Mouse (Mus musculus) thymus, adult 2 months (tissue): ENCODE measurements around the gene Naa80. TPM values are rescaled to one million over a fixed set of nuclear protein-coding genes. Genes with fewer than 3 reads are reported as not detected.

Experiments
- DNase-seq: peaks from one replicate; pipeline ENCODE4 v3.0.0; 2021
- H3K27ac ChIP-seq: fragments of 200-500 bp; 2 replicates; pipeline ENCODE4 v1.5.1; 2012; ENCODE audit warnings: low read length, control low read depth; ENCODE audit not compliant: control insufficient read depth, insufficient read depth
- H3K27me3 ChIP-seq: fragments of 200-500 bp; 2 replicates; pipeline ENCODE4 v1.6.1; 2012; ENCODE audit warnings: mild to moderate bottlenecking, low read length, moderate library complexity, mixed read lengths; ENCODE audit not compliant: control insufficient read depth, insufficient read depth
- H3K36me3 ChIP-seq: fragments of 200-500 bp; 2 replicates; pipeline ENCODE4 v1.6.1; 2012; ENCODE audit warnings: mild to moderate bottlenecking, low read length, moderate library complexity; ENCODE audit not compliant: control insufficient read depth, insufficient read depth
- H3K4me1 ChIP-seq: fragments of 200-500 bp; replicated peaks from 2 replicates; pipeline ENCODE4 v1.6.1; 2012; ENCODE audit warnings: low read length; ENCODE audit not compliant: control insufficient read depth, insufficient read depth
- H3K4me3 ChIP-seq: fragments of 200-500 bp; 2 replicates; pipeline ENCODE4 v1.5.1; 2012; ENCODE audit warnings: mild to moderate bottlenecking, low read length, control low read depth, moderate library complexity; ENCODE audit not compliant: control insufficient read depth, insufficient read depth
- CTCF ChIP-seq: fragments of 200-500 bp; IDR thresholded peaks from 2 replicates; pipeline ENCODE4 v1.5.1; 2012; ENCODE audit warnings: mild to moderate bottlenecking, control low read depth, low read length, moderate library complexity, borderline replicate concordance; ENCODE audit not compliant: control insufficient read depth, poor library complexity, insufficient read depth; ENCODE audit errors: extremely low read depth
- POLR2A ChIP-seq: fragments of 200-500 bp; IDR thresholded peaks from 2 replicates; pipeline ENCODE4 v1.6.1; 2012; ENCODE audit warnings: mild to moderate bottlenecking, low read length, control low read depth, moderate library complexity; ENCODE audit not compliant: control insufficient read depth, poor library complexity, insufficient read depth; ENCODE audit errors: extremely low read depth
- WGBS: fragments of 180-500 bp; shearing (Covaris S2); methylation state at CpG from one replicate; pipeline ENCODE4 v1.1.7; 2018; 5-methylcytosine and 5-hydroxymethylcytosine counted together
- polyA plus RNA-seq: library from polyadenylated mRNA; depleted of rRNA; stranded (reverse); fragments of >200 nt; gene quantifications from 2 replicates; pipeline ENCODE4 v1.2.3, GENCODE M21; 2012

Gene Naa80
- polyA plus RNA-seq, 1 experiment, result 103 TPM

DNA sequence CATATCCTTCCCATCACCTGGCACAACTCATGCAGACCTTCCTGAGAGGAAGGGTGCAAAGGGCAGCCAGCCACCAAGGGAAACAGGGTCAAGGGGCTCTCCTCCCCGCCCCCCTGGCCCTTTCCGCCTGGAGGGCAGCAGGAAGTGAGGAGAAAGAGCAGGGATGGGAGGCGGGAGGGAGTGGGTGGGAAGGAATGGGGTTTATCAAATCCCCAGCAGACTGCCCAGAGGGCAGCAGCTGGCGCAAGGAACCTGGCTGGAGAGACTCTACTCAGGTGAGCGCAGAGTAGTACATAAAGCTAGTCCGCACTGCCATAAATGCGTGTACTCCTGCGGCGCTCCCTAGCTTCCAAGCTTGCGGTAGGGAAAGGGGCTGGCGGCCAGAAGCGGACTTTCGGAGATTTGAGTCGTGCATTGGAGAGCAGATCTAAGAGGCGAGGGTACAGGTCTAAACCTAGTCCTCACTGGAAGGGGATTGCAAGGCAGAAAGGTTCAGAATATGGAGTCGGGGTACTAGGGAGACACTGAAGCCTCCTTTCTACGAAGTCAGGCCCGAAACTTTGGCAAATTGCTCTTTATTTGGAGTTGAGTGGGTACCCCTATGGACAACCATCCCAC lies 10.9 kb upstream of the Naa80 start, which contains the start of gene Hyal2:
Hyal2 (plus strand) TSS at position 244 of the 618 bp plus-strand sequence.
- Histone ChIP-seq H3K4me1 (peaks cover 34% of the 10 kb centered on the region), H3K27me3 (no peaks in the 10 kb centered on the region), H3K4me3 (peak within 1 kb of the TSS; percentile 85), H3K36me3 (no peaks in the 10 kb centered on the region; the same call in 1 of the 2 replicates), H3K27ac (no peak within 1 kb of the TSS)
- no peak for TF ChIP-seq POLR2A
- TF ChIP-seq CTCF, result no peak
- DNase-seq, result no peak
- WGBS, result 81% methylated on average over 18 of the region's 18 CpGs

DNA sequence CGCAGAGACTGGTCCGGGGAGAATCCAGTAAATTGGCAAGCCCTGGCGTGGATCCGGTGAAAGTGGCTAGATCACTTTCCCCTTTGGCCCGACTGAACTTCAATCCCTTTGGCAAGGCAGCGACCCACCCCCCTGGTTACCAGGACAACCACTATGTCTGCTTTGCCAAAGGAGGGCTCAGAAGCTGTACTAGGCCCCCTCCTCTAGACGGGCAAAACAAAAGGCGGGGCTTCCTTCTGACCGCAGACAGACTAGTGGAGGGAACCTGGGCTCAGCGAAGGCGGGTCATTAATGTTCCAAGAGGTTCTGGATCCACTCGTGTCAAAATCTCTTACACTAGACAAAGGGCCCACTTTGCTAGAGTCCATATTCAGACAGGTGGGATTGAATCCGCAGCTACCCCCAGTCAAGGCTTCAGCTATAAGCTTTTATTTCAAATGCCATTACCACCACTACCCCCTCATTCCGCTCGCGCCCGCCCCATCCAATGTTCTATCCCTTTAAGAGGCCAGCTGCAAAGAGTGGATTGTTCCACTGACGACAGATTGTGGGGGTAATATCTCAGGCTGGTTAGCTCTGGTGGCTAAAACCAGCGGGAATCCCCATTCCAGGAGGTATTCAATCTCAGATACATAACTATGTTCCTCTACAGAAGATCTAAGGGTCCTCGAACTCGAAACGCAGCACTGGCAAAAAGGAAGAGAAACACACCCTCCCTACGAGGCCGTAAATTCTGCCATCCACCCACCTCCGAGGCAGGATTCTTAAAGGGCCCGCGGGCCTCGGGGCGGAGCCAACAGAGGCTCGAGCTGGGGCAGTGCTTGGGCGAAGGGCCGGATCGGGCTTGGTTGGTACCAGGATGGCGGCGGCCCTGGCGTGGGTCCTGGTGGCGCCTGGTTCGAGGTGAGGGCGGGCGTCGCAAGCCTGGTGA lies 10.1 kb upstream of the Naa80 start:
- no peaks in the 10 kb centered on the region for H3K27me3 ChIP-seq
- H3K4me3 ChIP-seq, result peak overlapping the region; percentile 85
- H3K36me3 ChIP-seq, result no peaks in the 10 kb centered on the region; the same call in 1 of the 2 replicates
- TF ChIP-seq POLR2A (0 out of 2 replicates have a peak, but pooled peaks have one; percentile 4), CTCF (no peak)
- H3K4me1 ChIP-seq, result peaks cover 34% of the 10 kb centered on the region
- no peak overlapping the region for H3K27ac ChIP-seq
- WGBS, result 1% methylated on average over 41 of the region's 41 CpGs
- peak; percentile 81 for DNase-seq

GRCm38 (mm10) chr9:107569270-107569669 lies 9.4 kb upstream of the Naa80 start:
- WGBS, result under 1% methylated on average over 23 of the region's 23 CpGs
- H3K4me3 ChIP-seq, result peak overlapping the region; percentile 85
- H3K27ac ChIP-seq, result no peak overlapping the region
- H3K36me3 ChIP-seq, result no peaks in the 10 kb centered on the region; the same call in 1 of the 2 replicates
- DNase-seq, result no peak
- H3K4me1 ChIP-seq, result peaks cover 29% of the 10 kb centered on the region
- TF ChIP-seq POLR2A (no peak), CTCF (0 out of 2 replicates have a peak, but pooled peaks have one; percentile 14)
- H3K27me3 ChIP-seq, result no peaks in the 10 kb centered on the region

- DNase-seq, result no peak
- TF ChIP-seq CTCF, result no peak
- TF ChIP-seq POLR2A, result no peak
- H3K4me1 ChIP-seq, result peaks cover 28% of the 10 kb centered on the region
- WGBS, result 80% methylated on average over 13 of the region's 13 CpGs
- H3K27ac ChIP-seq, result no peak overlapping the region
- H3K4me3 ChIP-seq, result peak overlapping the region; percentile 13; the same call in 1 of the 2 replicates
- no peaks in the 10 kb centered on the region for H3K27me3 ChIP-seq
- H3K36me3 ChIP-seq, result no peaks in the 10 kb centered on the region; the same call in 1 of the 2 replicates
Observed at GRCm38 (mm10) chr9:107570016-107570415, 8.7 kb upstream of the Naa80 start.

- no peak overlapping the region for H3K4me3 ChIP-seq
- no peaks in the 10 kb centered on the region for H3K36me3 ChIP-seq
- no peaks in the 10 kb centered on the region for H3K27me3 ChIP-seq
- WGBS, result 97% methylated on average over 21 of the region's 21 CpGs
- peaks cover 22% of the 10 kb centered on the region for H3K4me1 ChIP-seq
- no peak for TF ChIP-seq POLR2A
- no peak for TF ChIP-seq CTCF
- no peak for DNase-seq
- H3K27ac ChIP-seq, result no peak overlapping the region
Observed at GRCm38 (mm10) chr9:107570845-107571244, 7.8 kb upstream of the Naa80 start.

DNA sequence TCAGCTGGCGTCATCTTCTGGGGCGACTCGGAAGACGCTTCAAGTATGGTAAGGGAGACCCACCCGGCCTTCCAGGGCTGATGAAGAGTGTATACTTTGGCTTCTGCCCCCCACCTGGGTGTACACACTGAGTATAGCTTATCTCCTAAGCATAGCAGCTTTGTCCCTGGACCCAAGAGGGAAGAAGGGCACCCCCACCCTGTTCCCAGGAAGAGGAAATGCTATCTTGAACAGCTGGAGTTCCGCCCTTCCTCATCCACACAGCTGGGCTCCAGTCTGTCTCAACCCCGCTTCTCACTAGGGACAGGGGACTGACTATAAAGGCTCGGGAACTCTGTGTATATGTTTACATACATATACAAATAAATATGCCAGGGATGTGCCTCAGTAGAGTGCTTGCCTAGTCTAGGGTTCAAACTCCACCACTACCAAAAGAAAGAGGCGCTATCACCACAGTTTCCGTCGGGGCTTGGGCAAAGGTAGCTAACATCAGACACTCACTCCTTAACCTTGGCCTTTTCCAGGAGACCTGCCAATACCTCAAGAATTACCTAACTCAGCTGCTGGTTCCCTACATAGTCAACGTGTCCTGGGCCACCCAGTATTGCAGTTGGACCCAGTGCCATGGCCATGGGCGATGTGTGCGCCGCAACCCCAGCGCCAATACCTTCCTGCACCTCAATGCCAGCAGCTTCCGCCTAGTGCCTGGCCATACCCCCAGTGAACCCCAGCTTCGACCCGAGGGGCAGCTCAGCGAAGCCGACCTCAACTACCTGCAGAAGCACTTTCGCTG lies 7.0 kb upstream of the Naa80 start:
- TF ChIP-seq POLR2A (no peak), CTCF (no peak)

More for the DNA sequence above, 7.0 kb upstream of the Naa80 start:
- H3K27me3 ChIP-seq, result no peaks in the 10 kb centered on the region
- H3K4me3 ChIP-seq, result no peak overlapping the region
- no peaks in the 10 kb centered on the region for H3K36me3 ChIP-seq
- no peak for DNase-seq
- peaks cover 22% of the 10 kb centered on the region for H3K4me1 ChIP-seq
- WGBS, result 93% methylated on average over 22 of the region's 22 CpGs
- H3K27ac ChIP-seq, result no peak overlapping the region
